Mouse (Mus musculus) spleen, postnatal 10 days (tissue): ENCODE measurements around the gene Epn1.
"Not testable (repeated sequence)": the region's sequence is repeated elsewhere in the genome, so short reads cannot be mapped to it uniquely, and the experiment has no call there.

Experiments
- DNase-seq, 2 experiments: peaks; one replicate each; pipeline ENCODE4 v3.0.0; 2021 to 2022; ENCODE audit warnings: low spot score in 2 of 2

Epn1 gene

GRCm38 (mm10) chr7:5058631-5059030, 21.4 kb upstream of the Epn1 start:
- no peak for DNase-seq

DNA sequence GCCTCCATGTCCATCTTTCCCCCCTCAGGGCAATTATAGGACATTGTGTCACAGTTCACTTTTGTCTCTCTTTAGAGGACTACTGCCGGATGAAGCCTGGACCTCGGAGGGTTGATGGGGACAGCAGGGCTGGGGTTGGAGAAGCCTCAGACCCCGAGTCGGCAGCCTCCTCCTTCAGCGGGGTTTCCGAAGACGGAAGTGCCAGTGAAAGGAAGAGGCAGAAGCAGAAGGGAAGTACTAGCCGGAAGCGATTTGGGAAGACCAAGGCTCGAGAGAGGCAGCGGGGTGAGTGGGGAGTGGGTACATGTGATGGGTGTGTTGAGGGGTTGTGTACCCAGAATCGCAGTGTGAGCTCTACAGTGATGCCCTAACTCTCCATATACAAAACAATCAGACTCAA, 20.6 kb upstream of the Epn1 start:
- DNase-seq: no peak

GRCm38 (mm10) chr7:5060239-5060731, 19.8 kb upstream of the Epn1 start:
- peak; percentile 66 to 87 for DNase-seq

- peak; percentile 91 to 97 for DNase-seq
Measured at GRCm38 (mm10) chr7:5060944-5061773, 18.9 kb upstream of the Epn1 start.

DNA sequence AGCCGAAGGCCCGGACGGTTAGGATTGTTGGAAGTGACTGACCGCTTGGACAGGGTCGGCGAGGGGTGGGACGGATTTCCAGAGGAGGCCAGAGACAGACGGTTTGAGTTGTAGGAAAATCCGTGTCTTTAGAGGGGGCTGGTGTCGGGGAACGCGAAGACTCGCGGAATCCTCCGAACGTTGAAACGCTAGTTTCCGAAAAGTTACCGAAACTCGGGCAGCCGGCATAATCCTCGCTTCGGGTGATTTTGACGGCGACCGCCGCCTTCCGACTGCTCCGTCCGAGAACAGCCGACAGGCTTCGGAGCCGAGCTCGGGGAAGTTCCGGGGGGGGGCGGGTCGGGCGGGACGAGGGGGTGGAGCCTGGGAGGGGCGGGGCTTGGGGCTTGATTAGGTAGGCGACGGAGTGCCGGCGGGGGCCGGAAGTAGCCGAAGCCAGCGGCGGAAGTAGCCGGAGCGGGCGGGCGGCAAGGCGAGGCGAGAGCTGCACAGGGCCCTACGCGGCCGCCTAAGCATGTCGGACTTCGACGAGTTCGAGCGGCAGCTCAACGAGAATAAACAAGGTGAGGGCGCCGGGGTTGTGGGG, 18.2 kb upstream of the Epn1 start, which contains the start of gene U2af2:
U2af2 (plus strand) TSS at position 370 of the 586 bp plus-strand sequence.
- DNase-seq: peak; percentile 90 to 98

- peak in 1 of 2 experiments; percentile 77 for DNase-seq
Measured at GRCm38 (mm10) chr7:5062360-5063001, 17.6 kb upstream of the Epn1 start.

- no peak for DNase-seq
Measured at GRCm38 (mm10) chr7:5064886-5065285, 15.1 kb upstream of the Epn1 start.

DNA sequence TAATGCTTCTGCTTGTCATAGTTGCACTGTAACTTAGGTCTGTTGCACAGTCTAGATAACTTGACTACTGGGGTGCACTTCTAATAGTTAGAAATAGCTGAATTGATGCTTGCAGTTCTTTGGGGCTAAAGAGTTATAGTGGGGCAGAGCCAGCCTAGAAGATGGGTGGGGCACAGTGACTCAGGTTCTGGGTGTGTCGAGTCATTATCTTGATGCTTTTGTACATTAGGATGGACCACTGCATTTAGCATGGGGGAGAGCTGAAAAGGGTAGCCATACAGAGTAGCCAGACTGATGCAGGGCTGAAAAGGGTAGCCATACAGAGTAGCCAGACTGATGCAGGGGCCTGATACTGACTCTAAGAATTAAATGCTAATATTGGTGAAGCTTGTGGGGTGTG, 6.4 kb upstream of the Epn1 start:
- peak in 1 of 2 experiments; percentile 36 for DNase-seq

DNA sequence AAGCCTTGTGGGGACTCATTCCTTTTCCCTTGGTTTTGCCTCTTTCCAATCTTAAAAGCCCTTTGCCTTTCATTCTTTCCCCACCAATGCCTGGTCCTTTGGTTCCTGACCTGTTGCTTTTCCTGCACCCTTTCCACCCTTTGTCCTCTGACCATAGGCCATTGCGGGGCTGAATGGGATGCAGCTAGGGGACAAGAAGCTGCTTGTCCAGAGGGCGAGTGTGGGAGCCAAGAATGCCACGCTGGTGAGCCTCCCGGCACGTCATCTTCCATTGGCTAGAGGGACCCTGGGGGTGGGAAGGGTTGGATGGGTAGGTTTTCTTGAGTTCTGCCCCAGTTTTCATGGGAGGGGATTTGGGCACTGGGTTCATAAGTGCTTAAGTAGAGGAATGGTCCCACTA, 5.1 kb upstream of the Epn1 start:
- DNase-seq: no peak

- DNase-seq: no peak
Measured at GRCm38 (mm10) chr7:5076931-5077330, 3.1 kb upstream of the Epn1 start.

GRCm38 (mm10) chr7:5079365-5080009, 548 bp upstream of the Epn1 start:
- DNase-seq: not testable (repeated sequence)

GRCm38 (mm10) chr7:5080815-5081214, 780 bp downstream of the Epn1 start:
- no peak for DNase-seq

DNA sequence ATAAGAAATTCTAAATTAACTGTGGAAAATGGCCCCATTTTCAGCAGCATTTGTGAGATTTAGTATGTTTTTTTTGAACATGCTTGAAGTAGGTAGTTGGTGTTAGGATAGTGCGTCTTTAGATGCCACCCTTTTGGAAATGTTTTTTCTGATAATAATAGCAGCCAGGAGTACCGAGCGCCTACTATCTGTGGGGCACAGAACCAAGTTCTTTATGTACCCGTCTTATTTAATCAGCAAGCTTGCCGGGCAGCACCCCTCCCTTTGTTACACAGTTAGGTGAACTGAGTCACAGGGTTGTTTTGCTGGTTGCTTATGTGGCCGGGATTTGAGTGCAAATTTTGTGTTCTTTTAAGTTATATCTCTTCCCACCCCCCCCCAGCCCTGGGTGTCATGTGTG, 1.2 kb downstream of the Epn1 start:
- peak in 1 of 2 experiments; percentile 41 for DNase-seq

- DNase-seq: no peak
Measured at GRCm38 (mm10) chr7:5081939-5082338, 1.9 kb downstream of the Epn1 start.

DNA sequence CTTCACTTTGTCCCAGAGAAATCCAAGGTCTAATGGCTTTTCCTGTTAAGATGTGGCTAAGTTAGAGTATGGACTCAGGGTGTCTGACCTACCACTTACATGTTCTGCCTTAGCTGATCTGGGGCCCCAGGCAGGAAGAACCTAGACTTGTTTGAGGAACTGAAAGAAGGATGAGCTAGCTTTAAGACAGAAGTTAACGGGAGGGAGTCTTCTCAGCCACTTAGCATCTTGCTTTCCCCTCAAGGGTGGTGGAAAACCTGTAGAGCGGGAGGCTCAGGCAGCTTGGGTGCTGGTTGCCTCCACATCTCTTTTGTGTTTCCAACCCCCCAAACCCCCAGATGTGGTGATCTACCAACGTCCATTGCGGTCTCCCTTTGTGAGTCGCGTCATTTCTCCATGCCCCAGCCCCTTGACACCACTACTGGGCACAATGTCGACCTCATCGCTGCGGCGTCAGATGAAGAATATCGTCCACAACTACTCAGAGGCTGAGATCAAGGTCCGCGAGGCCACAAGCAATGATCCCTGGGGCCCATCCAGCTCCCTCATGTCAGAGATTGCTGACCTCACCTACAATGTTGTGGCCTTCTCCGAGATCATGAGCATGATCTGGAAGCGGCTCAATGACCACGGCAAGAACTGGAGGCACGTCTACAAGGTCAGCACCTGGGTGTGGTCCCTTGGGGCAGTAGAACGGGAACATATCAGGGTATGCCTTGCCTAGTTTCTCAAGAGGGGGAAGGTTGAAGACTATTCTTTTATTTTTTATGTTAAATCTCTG, 3.5 kb downstream of the Epn1 start:
- DNase-seq: peak in 1 of 2 experiments; percentile 44

GRCm38 (mm10) chr7:5085512-5085911, 5.5 kb downstream of the Epn1 start:
- no peak for DNase-seq

GRCm38 (mm10) chr7:5086921-5087440, 6.9 kb downstream of the Epn1 start:
- DNase-seq: no peak

DNA sequence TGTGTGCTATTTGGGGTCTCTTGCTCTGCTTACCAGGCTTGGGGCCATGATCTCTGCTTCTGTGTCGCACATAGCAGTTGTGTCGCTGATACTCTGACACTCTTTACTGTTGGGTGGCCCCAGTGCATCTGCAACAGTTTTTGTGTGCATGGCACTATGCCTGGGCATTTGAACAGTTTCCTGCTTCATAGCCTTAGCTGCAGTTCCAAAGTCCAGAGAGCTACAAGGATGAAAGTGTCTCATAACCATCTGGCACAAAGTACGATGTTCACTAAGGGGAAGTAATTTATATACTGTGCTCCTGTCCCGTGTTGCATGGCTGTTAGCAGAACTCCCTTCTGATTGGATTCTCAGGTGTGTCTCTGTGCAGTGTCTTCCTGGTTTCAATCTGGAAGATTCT, 7.9 kb downstream of the Epn1 start:
- DNase-seq: no peak

GRCm38 (mm10) chr7:5089853-5090252, 9.8 kb downstream of the Epn1 start:
- no peak for DNase-seq

DNA sequence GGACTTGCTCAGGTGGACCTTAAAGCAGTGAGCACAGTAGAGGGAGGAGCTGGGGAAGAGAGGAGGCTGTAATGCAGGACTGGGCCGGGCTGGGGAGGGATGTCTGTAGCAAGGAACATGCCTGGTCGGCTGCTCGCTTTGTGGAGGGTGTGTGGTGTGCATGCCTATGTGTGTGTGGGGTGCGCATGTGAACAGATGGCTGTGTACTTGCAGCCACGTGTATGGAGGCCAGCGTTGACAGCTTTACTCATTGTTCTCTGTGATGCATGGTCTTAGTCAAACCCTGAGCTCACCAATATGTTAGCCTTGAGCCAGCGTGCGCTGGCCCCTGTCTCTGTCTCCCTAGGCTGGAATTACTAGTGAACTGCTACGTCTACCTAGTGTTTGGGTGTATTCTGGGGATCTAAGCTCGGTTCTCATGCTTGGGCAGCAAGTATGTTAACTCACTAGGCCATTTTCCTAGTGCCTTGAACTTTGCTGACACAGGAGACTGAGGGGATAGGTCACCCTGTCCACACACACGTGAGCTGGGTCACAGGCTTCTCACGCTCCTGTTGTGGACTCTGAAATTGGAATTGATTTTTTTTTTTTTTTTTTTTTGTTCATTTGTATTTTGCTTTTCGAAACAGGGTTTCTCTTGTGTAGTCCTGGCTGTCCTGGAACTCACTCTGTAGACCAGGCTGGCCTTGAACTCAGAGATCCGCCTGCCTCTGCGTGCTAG, 11.1 kb downstream of the Epn1 start:
- no peak for DNase-seq
